Mouse (Mus musculus) ES-E14 (cell line): ENCODE measurements at regions not wholly inside any gene's neighbourhood (a gene's known extent, or its start where the extent isn't known, plus 50 kb on each side); places are given as distances from the start of the nearest gene placed in this dataset.

Experiments
- CHD2 ChIP-seq: IDR thresholded peaks from 2 replicates; pipeline ENCODE4 v1.6.1; 2014; ENCODE audit warnings: mild to moderate bottlenecking, low read depth, low read length, inconsistent platforms
- HCFC1 ChIP-seq: IDR thresholded peaks from 2 replicates; pipeline ENCODE4 v1.6.1; 2012; ENCODE audit warnings: low read length, inconsistent platforms, borderline replicate concordance; ENCODE audit not compliant: insufficient read depth
- MAFK ChIP-seq: IDR thresholded peaks from 2 replicates; pipeline ENCODE4 v1.6.1; 2014; ENCODE audit warnings: mild to moderate bottlenecking, low read depth, low read length, inconsistent platforms; ENCODE audit not compliant: insufficient read depth
- ZC3H11A ChIP-seq: IDR thresholded peaks from 2 replicates; pipeline ENCODE4 v1.6.1; 2012; ENCODE audit warnings: low read depth, mild to moderate bottlenecking, inconsistent platforms, low read length, borderline replicate concordance

DNA sequence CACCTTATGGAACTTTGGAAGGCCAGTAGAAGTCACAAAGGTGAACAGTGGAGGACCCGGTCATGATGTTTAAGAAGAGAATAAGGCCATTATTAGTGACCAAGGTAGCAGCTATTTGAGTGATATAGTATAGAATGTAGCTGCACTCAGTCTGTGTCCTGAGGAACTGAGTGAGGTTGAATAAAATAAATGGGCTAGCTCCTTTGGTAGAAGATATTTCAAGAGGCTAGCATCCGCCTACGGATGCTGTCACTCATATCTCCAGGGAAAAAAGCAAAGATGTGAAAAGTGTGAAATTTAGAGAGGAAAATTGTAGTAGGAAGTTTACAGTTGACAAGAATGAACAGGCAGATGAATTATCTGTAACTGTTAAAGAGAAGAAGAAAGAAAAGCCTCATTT, 956.6 kb downstream of the Adgrl3 start:
- TF ChIP-seq MAFK = no peak
- TF ChIP-seq CHD2 = no peak
- no peak for TF ChIP-seq HCFC1
- TF ChIP-seq ZC3H11A = no peak
